Comparison of ENCODE assay signal across 9 mouse cellular contexts in genomic region chr8:124182224-124182623, GRCm38 (mm10). TPM values are rescaled to one million over a fixed set of nuclear protein-coding genes. Genes with fewer than 3 reads are reported as not detected.
A peak's percentile ranks its signal among the peaks of the same experiment; 100 is the strongest.
DNase-seq lines count a peak whose midpoint lies in the region; ATAC-seq lines count a peak whose summit lies in the region.
"Had no signal": no experiment of that assay in that cellular context is flagged by ENCODE, and none has a peak within 500 bp of the region (broad histone marks: within the 10 kb centered on the region; RNA-seq: fewer than 3 reads in every experiment).

No protein-coding gene starts in this region.

- no peak overlapping the region for H3K9ac ChIP-seq in heart, embryonic 14.5 days (ENCODE audit: low read length)
- no peak overlapping the region for H3K9ac ChIP-seq in forebrain, embryonic 12.5 days
- no peak overlapping the region for H3K9ac ChIP-seq in kidney, embryonic 15.5 days

- peaks cover 22% of the 10 kb centered on the region for H3K27me3 ChIP-seq in heart, embryonic 14.5 days (ENCODE audit: control insufficient read depth, insufficient read depth, low read length)
- H3K27me3 ChIP-seq in forebrain, embryonic 12.5 days = no peaks in the 10 kb centered on the region
- H3K27me3 ChIP-seq in kidney, embryonic 15.5 days = no peaks in the 10 kb centered on the region

- DNase-seq in layer of hippocampus, adult 11-12 months (ENCODE audit: low spot score) = peak; percentile 35
- no peak for DNase-seq in layer of hippocampus, postnatal 25 days (ENCODE audit: extremely low spot score in 1 of 2, low spot score in 1 of 2)
- DNase-seq in adrenal gland, postnatal 14 days = peak; percentile 86
- peak; percentile 87 for DNase-seq in lung, postnatal 25 days (ENCODE audit: low spot score)
- no peak for DNase-seq in thymus, postnatal 0 days (ENCODE audit: low spot score)

- peaks cover 26 to 32% of the 10 kb centered on the region in 2 experiments for H3K4me1 ChIP-seq in heart, embryonic 14.5 days (ENCODE audit: control insufficient read depth in 2 of 2, insufficient read depth in 2 of 2, low read length in 2 of 2)
- peaks cover 4% of the 10 kb centered on the region; the same call in 1 of the 2 replicates for H3K4me1 ChIP-seq in forebrain, embryonic 12.5 days
- H3K4me1 ChIP-seq in kidney, embryonic 15.5 days = no peaks in the 10 kb centered on the region

- WGBS in heart, embryonic 14.5 days = 10% methylated on average over 13 of the region's 13 CpGs
- 80% methylated on average over 13 of the region's 13 CpGs for WGBS in forebrain, embryonic 12.5 days
- 55% methylated on average over 13 of the region's 13 CpGs for WGBS in kidney, embryonic 15.5 days

- peak; percentile 91 for ATAC-seq in heart, embryonic 14.5 days (ENCODE audit: insufficient number of reproducible peaks, insufficient read depth, low FRiP score, low read depth)
- no peak for ATAC-seq in forebrain, embryonic 12.5 days (ENCODE audit: low FRiP score)
- ATAC-seq in kidney, embryonic 15.5 days (replicated peaks; ENCODE audit: low FRiP score) = no peak

- H3K27ac ChIP-seq in heart, embryonic 14.5 days (replicated peaks in 1 of 2; ENCODE audit: control insufficient read depth in 1 of 2, insufficient read depth in 1 of 2, low read depth in 2 of 2, low read length in 2 of 2) = peak overlapping the region; percentile 63 to 74
- no peak overlapping the region for H3K27ac ChIP-seq in forebrain, embryonic 12.5 days
- no peak overlapping the region for H3K27ac ChIP-seq in kidney, embryonic 15.5 days

- H3K9me3 ChIP-seq in heart, embryonic 14.5 days (ENCODE audit: control insufficient read depth, low read length) = no peaks in the 10 kb centered on the region
- no peaks in the 10 kb centered on the region for H3K9me3 ChIP-seq in forebrain, embryonic 12.5 days
- no peaks in the 10 kb centered on the region for H3K9me3 ChIP-seq in kidney, embryonic 15.5 days (replicated peaks)

- peak overlapping the region; percentile 36 for H3K4me2 ChIP-seq in heart, embryonic 14.5 days (ENCODE audit: low read length)
- H3K4me2 ChIP-seq in forebrain, embryonic 12.5 days = no peak overlapping the region
- no peak overlapping the region for H3K4me2 ChIP-seq in kidney, embryonic 15.5 days

- no peaks in the 10 kb centered on the region for H3K36me3 ChIP-seq in heart, embryonic 14.5 days (ENCODE audit: control insufficient read depth, insufficient read depth, low read length)
- H3K36me3 ChIP-seq in forebrain, embryonic 12.5 days (replicated peaks) = no peaks in the 10 kb centered on the region
- H3K36me3 ChIP-seq in kidney, embryonic 15.5 days = no peaks in the 10 kb centered on the region

- no peak overlapping the region for H3K4me3 ChIP-seq in heart, embryonic 14.5 days (ENCODE audit: control insufficient read depth in 1 of 2, insufficient read depth in 1 of 2, low read depth in 1 of 2, low read length in 2 of 2)
- no peak overlapping the region for H3K4me3 ChIP-seq in forebrain, embryonic 12.5 days (replicated peaks)
- H3K4me3 ChIP-seq in kidney, embryonic 15.5 days (replicated peaks) = no peak overlapping the region
- H3K4me3 ChIP-seq: megakaryocyte, embryonic 14.5 days had no signal

RNA-seq across cellular contexts. Expression of gene Galnt2, which starts 49.0 kb away (rescaled TPM):
- total RNA-seq in layer of hippocampus, postnatal 25 days (2021) = 10 to 100 TPM; 35.5 to 45.9 TPM
- 45.4 and 57.5 TPM in 2 replicates for total RNA-seq in adrenal gland, postnatal 14 days (2021)
- 58.5 and 60.5 TPM in 2 replicates for polyA plus RNA-seq in heart, embryonic 14.5 days (2014; fragmentation: Nextera tagmentation; extraction: Ambion mirVana)
- polyA plus RNA-seq in thymus, postnatal 0 days (2015; fragmentation: Nextera tagmentation; extraction: Ambion mirVana) = 70.9 and 73.9 TPM in 2 replicates
- polyA plus RNA-seq in forebrain, embryonic 12.5 days (2016; fragmentation: Nextera tagmentation; extraction: Ambion mirVana) = 62.5 and 71.8 TPM in 2 replicates
- polyA plus RNA-seq in kidney, embryonic 15.5 days (2015; fragmentation: Nextera tagmentation; extraction: Ambion mirVana) = 47.6 and 49.0 TPM in 2 replicates

Comparison
In these comparisons a context has a peak if more than half of its experiments do, and no peak if none do; other contexts are left out.
1. DNase-seq: peak in layer of hippocampus, adult 11-12 months (single experiment), adrenal gland, postnatal 14 days (single experiment) and lung, postnatal 25 days (single experiment); none in layer of hippocampus, postnatal 25 days (0 of 2) and thymus, postnatal 0 days (single experiment).
2. H3K27ac ChIP-seq: peak in heart, embryonic 14.5 days (2 of 2); none in forebrain, embryonic 12.5 days (single experiment) and kidney, embryonic 15.5 days (single experiment).